Mouse (Mus musculus) frontal cortex, postnatal 14 days (tissue): ENCODE results near the gene Mettl26.

Experiments used
- DNase-seq, 2 experiments: peaks; one replicate each; pipeline ENCODE4 v3.0.0; 2022; ENCODE audit warnings: low spot score in 2 of 2

Mettl26 gene

GRCm38 (mm10) chr17:25837076-25837410 lies 37.8 kb upstream of the Mettl26 start, which contains the start of gene Rhbdl1:
Rhbdl1 (minus strand) TSS chr17:25837295.
- DNase-seq = peak; percentile 78 to 80

GRCm38 (mm10) chr17:25837533-25837932 lies 37.3 kb upstream of the Mettl26 start:
- DNase-seq = no peak

- DNase-seq = no peak
These were observed 36.0 kb upstream of the Mettl26 start for GRCm38 (mm10) chr17:25838904-25839303.

- no peak for DNase-seq
These were observed 35.2 kb upstream of the Mettl26 start for GRCm38 (mm10) chr17:25839455-25840235.

- no peak for DNase-seq
These were observed 34.4 kb upstream of the Mettl26 start for GRCm38 (mm10) chr17:25840519-25840918.

- DNase-seq = no peak
These were observed 33.6 kb upstream of the Mettl26 start, which contains the start of gene Gm20683 for GRCm38 (mm10) chr17:25841117-25841880. Gm20683 (minus strand) TSS chr17:25841763.

GRCm38 (mm10) chr17:25842509-25842908 lies 32.4 kb upstream of the Mettl26 start:
- no peak for DNase-seq

- no peak for DNase-seq
These were observed 31.8 kb upstream of the Mettl26 start for GRCm38 (mm10) chr17:25843122-25843521.

GRCm38 (mm10) chr17:25843636-25844395 lies 31.1 kb upstream of the Mettl26 start:
- DNase-seq = no peak

GRCm38 (mm10) chr17:25844396-25844901 lies 30.4 kb upstream of the Mettl26 start, which contains the start of gene Rhot2:
Rhot2 (minus strand) TSS chr17:25844851.
- peak; percentile 89 to 90 for DNase-seq

- no peak for DNase-seq
These were observed 14.6 kb upstream of the Mettl26 start for GRCm38 (mm10) chr17:25860229-25860628.

GRCm38 (mm10) chr17:25860832-25861703 lies 13.8 kb upstream of the Mettl26 start, which contains the start of gene Wdr90:
Wdr90 (minus strand) TSS chr17:25861501.
- peak; percentile 88 to 90 for DNase-seq

GRCm38 (mm10) chr17:25861704-25862612 lies 12.9 kb upstream of the Mettl26 start:
- no peak for DNase-seq

GRCm38 (mm10) chr17:25863681-25864080 lies 11.2 kb upstream of the Mettl26 start:
- DNase-seq = no peak

- DNase-seq = no peak
These were observed 10.6 kb upstream of the Mettl26 start for GRCm38 (mm10) chr17:25864311-25864710.

GRCm38 (mm10) chr17:25865288-25865687 lies 9.6 kb upstream of the Mettl26 start:
- DNase-seq = no peak

- no peak for DNase-seq
These were observed 8.7 kb upstream of the Mettl26 start for GRCm38 (mm10) chr17:25866172-25866571.

- no peak for DNase-seq
These were observed 7.4 kb upstream of the Mettl26 start for GRCm38 (mm10) chr17:25867509-25867835.

- no peak for DNase-seq
These were observed 6.9 kb upstream of the Mettl26 start for GRCm38 (mm10) chr17:25867836-25868600.
